ENCODE assay signal across 17 mouse cellular contexts in genomic region chr8:88470931-88471455, GRCm38 (mm10). TPM values are rescaled to one million over a fixed set of nuclear protein-coding genes. Genes with fewer than 3 reads are reported as not detected.
DNase-seq lines count a peak whose midpoint lies in the region; ATAC-seq and TF ChIP-seq lines count a peak whose summit lies in the region.
"Had no signal": no experiment of that assay in that cellular context is flagged by ENCODE, and none has a peak within 500 bp of the region (broad histone marks: within the 10 kb centered on the region; RNA-seq: fewer than 3 reads in every experiment).

No protein-coding gene starts in this region.

- H3K9ac ChIP-seq in hindbrain, embryonic 11.5 days (ENCODE audit: low read depth, low read length), result no peak overlapping the region
- H3K9ac ChIP-seq in kidney, embryonic 15.5 days, result no peak overlapping the region
- H3K9ac ChIP-seq in neural tube, embryonic 15.5 days (replicated peaks), result no peak overlapping the region
- no peak overlapping the region for H3K9ac ChIP-seq in heart, adult 2 months (ENCODE audit: low read depth, low read length)
- H3K9ac ChIP-seq: hindbrain, embryonic 15.5 days; intestine, embryonic 15.5 days had no signal

- no peak for ATAC-seq in hindbrain, embryonic 11.5 days (ENCODE audit: low FRiP score)
- ATAC-seq in kidney, embryonic 15.5 days (replicated peaks; ENCODE audit: low FRiP score), result no peak; the same call in 1 of the 2 replicates
- ATAC-seq in neural tube, embryonic 15.5 days (ENCODE audit: low FRiP score), result peak; percentile 31; the same call in 1 of the 2 replicates
- ATAC-seq: intestine, embryonic 15.5 days had no signal

- 60% methylated on average over 8 of the region's 8 CpGs for WGBS in hindbrain, embryonic 10.5 days
- WGBS in hindbrain, embryonic 11.5 days, result 52% methylated on average over 8 of the region's 8 CpGs
- WGBS in kidney, embryonic 15.5 days, result 24% methylated on average over 8 of the region's 8 CpGs
- 17% methylated on average over 8 of the region's 8 CpGs for WGBS in neural tube, embryonic 15.5 days
- WGBS in heart, adult 2 months, result 50% methylated on average over 8 of the region's 8 CpGs

- no peak for TF ChIP-seq POLR2A in heart, adult 2 months (IDR thresholded peaks at IDR 0.05; ENCODE audit: insufficient read depth, low read depth, low read length)

- H3K36me3 ChIP-seq in hindbrain, embryonic 10.5 days, result no peaks in the 10 kb centered on the region
- no peaks in the 10 kb centered on the region for H3K36me3 ChIP-seq in hindbrain, embryonic 11.5 days (ENCODE audit: control insufficient read depth, insufficient read depth, low read length)
- no peaks in the 10 kb centered on the region for H3K36me3 ChIP-seq in kidney, embryonic 15.5 days
- no peaks in the 10 kb centered on the region for H3K36me3 ChIP-seq in neural tube, embryonic 15.5 days
- H3K36me3 ChIP-seq in heart, adult 2 months (ENCODE audit: control insufficient read depth, insufficient read depth, low read length), result no peaks in the 10 kb centered on the region
- H3K36me3 ChIP-seq: hindbrain, embryonic 15.5 days; intestine, embryonic 15.5 days; midbrain, embryonic 10.5 days had no signal

- peak overlapping the region; percentile 56; the same call in 1 of the 2 replicates for H3K27ac ChIP-seq in hindbrain, embryonic 10.5 days
- H3K27ac ChIP-seq in hindbrain, embryonic 11.5 days (ENCODE audit: low read depth, low read length), result no peak overlapping the region
- peak overlapping the region; percentile 32; the same call in 1 of the 2 replicates for H3K27ac ChIP-seq in kidney, embryonic 15.5 days
- no peak overlapping the region for H3K27ac ChIP-seq in neural tube, embryonic 15.5 days (replicated peaks)
- H3K27ac ChIP-seq in heart, adult 2 months, result no peak overlapping the region
- H3K27ac ChIP-seq: hindbrain, embryonic 15.5 days; intestine, embryonic 15.5 days; midbrain, embryonic 10.5 days had no signal

- H3K27me3 ChIP-seq in hindbrain, embryonic 10.5 days (ENCODE audit: insufficient read depth, poor library complexity, severe bottlenecking), result no peaks in the 10 kb centered on the region
- H3K27me3 ChIP-seq in hindbrain, embryonic 11.5 days (ENCODE audit: control insufficient read depth, insufficient read depth, low read length), result no peaks in the 10 kb centered on the region
- no peaks in the 10 kb centered on the region for H3K27me3 ChIP-seq in kidney, embryonic 15.5 days
- H3K27me3 ChIP-seq in neural tube, embryonic 15.5 days (replicated peaks), result no peaks in the 10 kb centered on the region
- no peaks in the 10 kb centered on the region for H3K27me3 ChIP-seq in heart, adult 2 months (ENCODE audit: control insufficient read depth, insufficient read depth, low read length)
- H3K27me3 ChIP-seq: hindbrain, embryonic 15.5 days; intestine, embryonic 15.5 days had no signal

- intact Hi-C loops in heart, adult 2 months (cut with DNase I), result no loop called here

- no peak for DNase-seq in hindbrain, embryonic 10.5 days (ENCODE audit: low spot score)
- no peak for DNase-seq in hindbrain, embryonic 11.5 days (ENCODE audit: low spot score)
- DNase-seq in Muller cell, postnatal 12 days (ENCODE audit: inconsistent ontology term), result peak; percentile 51
- DNase-seq in lung, postnatal 10 days, result no peak
- no peak for DNase-seq in heart, adult 2 months
- DNase-seq: adrenal gland, postnatal 14 days; cerebellum, adult 11 months; cerebellum, adult 9-11 months; gastrocnemius, postnatal 36 days; thymus, adult 18-20 months; thymus, postnatal 36 days had no signal

- H3K4me3 ChIP-seq in hindbrain, embryonic 10.5 days, result no peak overlapping the region
- H3K4me3 ChIP-seq in hindbrain, embryonic 11.5 days (ENCODE audit: low read depth, low read length), result no peak overlapping the region
- no peak overlapping the region for H3K4me3 ChIP-seq in kidney, embryonic 15.5 days (replicated peaks)
- H3K4me3 ChIP-seq in neural tube, embryonic 15.5 days (replicated peaks), result no peak overlapping the region
- no peak overlapping the region for H3K4me3 ChIP-seq in heart, adult 2 months
- H3K4me3 ChIP-seq: hindbrain, embryonic 15.5 days; intestine, embryonic 15.5 days; midbrain, embryonic 10.5 days had no signal

- H3K4me1 ChIP-seq in hindbrain, embryonic 10.5 days (replicated peaks), result peaks cover 12% of the 10 kb centered on the region
- no peaks in the 10 kb centered on the region for H3K4me1 ChIP-seq in hindbrain, embryonic 11.5 days (replicated peaks; ENCODE audit: control insufficient read depth, insufficient read depth, low read length)
- peaks cover 6% of the 10 kb centered on the region for H3K4me1 ChIP-seq in kidney, embryonic 15.5 days
- peaks cover 5% of the 10 kb centered on the region; the same call in 1 of the 2 replicates for H3K4me1 ChIP-seq in neural tube, embryonic 15.5 days
- H3K4me1 ChIP-seq in heart, adult 2 months (ENCODE audit: control insufficient read depth, insufficient read depth, low read length), result no peaks in the 10 kb centered on the region
- H3K4me1 ChIP-seq: hindbrain, embryonic 15.5 days; intestine, embryonic 15.5 days had no signal

- no peaks in the 10 kb centered on the region for H3K9me3 ChIP-seq in hindbrain, embryonic 10.5 days
- no peaks in the 10 kb centered on the region for H3K9me3 ChIP-seq in hindbrain, embryonic 11.5 days (ENCODE audit: control insufficient read depth, low read length)
- no peaks in the 10 kb centered on the region for H3K9me3 ChIP-seq in kidney, embryonic 15.5 days (replicated peaks)
- H3K9me3 ChIP-seq in neural tube, embryonic 15.5 days (replicated peaks), result no peaks in the 10 kb centered on the region
- H3K9me3 ChIP-seq: hindbrain, embryonic 15.5 days; intestine, embryonic 15.5 days; midbrain, embryonic 10.5 days had no signal

- no peak overlapping the region for H3K4me2 ChIP-seq in hindbrain, embryonic 11.5 days (replicated peaks; ENCODE audit: low read depth, low read length)
- H3K4me2 ChIP-seq in kidney, embryonic 15.5 days, result peak overlapping the region; percentile 32; the same call in 1 of the 2 replicates
- H3K4me2 ChIP-seq in neural tube, embryonic 15.5 days, result no peak overlapping the region
- H3K4me2 ChIP-seq: hindbrain, embryonic 15.5 days; intestine, embryonic 15.5 days had no signal

- TF ChIP-seq EP300 in heart, adult 2 months (IDR thresholded peaks at IDR 0.05; ENCODE audit: insufficient read depth, low read depth, low read length), result no peak

- H3K79me2 ChIP-seq in heart, adult 2 months (replicated peaks; ENCODE audit: control insufficient read depth, insufficient read depth, low read length), result no peaks in the 10 kb centered on the region

- no peak for TF ChIP-seq CTCF in heart, adult 2 months (IDR thresholded peaks at IDR 0.05)

RNA-seq across cellular contexts. Expression of gene Nkd1, which starts 50.2 kb away (rescaled TPM):
- polyA plus RNA-seq in hindbrain, embryonic 10.5 days (2016; fragmentation: Nextera tagmentation; extraction: Ambion mirVana), result 124 and 125 TPM in 2 replicates
- polyA plus RNA-seq in hindbrain, embryonic 11.5 days (2014; fragmentation: Nextera tagmentation; extraction: Ambion mirVana), result 83.1 and 89.8 TPM in 2 replicates
- polyA plus RNA-seq in kidney, embryonic 15.5 days (2015; fragmentation: Nextera tagmentation; extraction: Ambion mirVana), result 60.0 and 68.1 TPM in 2 replicates
- polyA plus RNA-seq in neural tube, embryonic 15.5 days (2015; fragmentation: Nextera tagmentation; extraction: Ambion mirVana), result 39.5 and 40.2 TPM in 2 replicates
- 1 to 10 TPM; 2.3 to 2.9 TPM for total RNA-seq in heart, adult 2 months (2021)
- polyA plus RNA-seq in heart, adult 2 months (2012; rRNA removed), result 3.4 and 3.6 TPM in 2 replicates
- total RNA-seq: common myeloid progenitor, adult 5-6 weeks had no signal

Comparison
In these comparisons a context has a peak if more than half of its experiments do, and no peak if none do; other contexts are left out.
1. H3K27ac ChIP-seq: peak in hindbrain, embryonic 10.5 days (single experiment) and kidney, embryonic 15.5 days (single experiment); none in hindbrain, embryonic 11.5 days (single experiment), neural tube, embryonic 15.5 days (single experiment) and heart, adult 2 months (single experiment).